31 mouse cellular contexts compared by ENCODE assay signal in genomic region chr16:93516793-93517192, GRCm38 (mm10).
A peak's percentile ranks its signal among the peaks of the same experiment; 100 is the strongest.
DNase-seq lines count a peak whose midpoint lies in the region; ATAC-seq and TF ChIP-seq lines count a peak whose summit lies in the region.
"Had no signal": no experiment of that assay in that cellular context is flagged by ENCODE, and none has a peak within 500 bp of the region (broad histone marks: within the 10 kb centered on the region; RNA-seq: fewer than 3 reads in every experiment).

No protein-coding gene starts in this region.

- no peak for TF ChIP-seq CTCF in heart, postnatal 0 days (IDR thresholded peaks at IDR 0.05; ENCODE audit: low read depth)
- no peak for TF ChIP-seq CTCF in C2C12 (IDR thresholded peaks at IDR 0.05; ENCODE audit: control insufficient read depth, insufficient read depth, insufficient read length)

- peak; percentile 7 for DNase-seq in heart, postnatal 0 days (ENCODE audit: low spot score)
- DNase-seq in heart, adult 9 months (ENCODE audit: low spot score in 2 of 2): no peak
- DNase-seq in T-cell, adult 2 months (ENCODE audit: low spot score): peak; percentile 9
- DNase-seq in kidney, postnatal 36 days: no peak
- DNase-seq in urinary bladder, adult 18-20 months (ENCODE audit: low spot score in 2 of 2): no peak
- DNase-seq in gastrocnemius, postnatal 4 days (ENCODE audit: low spot score in 2 of 2): no peak
- DNase-seq: adrenal gland, postnatal 10 days; B cell, adult 2 months; cerebellum, adult 8-10 months; cerebellum, postnatal 36 days; forebrain, postnatal 0 days; gastrocnemius, postnatal 10 days; heart, adult 11 months; heart, postnatal 10 days; kidney, adult 8-10 months; layer of hippocampus, adult 9-11 months; liver; lung, adult 2 months; right cerebral cortex, postnatal 25 days; thymus, postnatal 14 days had no signal

- TF ChIP-seq POLR2A in myocyte (IDR thresholded peaks at IDR 0.05; ENCODE audit: insufficient read length, low read depth): no peak

- H3K79me2 ChIP-seq in C2C12 (ENCODE audit: control insufficient read depth, insufficient read depth): no peaks in the 10 kb centered on the region
- no peaks in the 10 kb centered on the region for H3K79me2 ChIP-seq in myocyte (ENCODE audit: control insufficient read depth, insufficient read depth)

- no peak for ATAC-seq in heart, postnatal 0 days (ENCODE audit: insufficient read depth, low read depth)
- ATAC-seq: forebrain, postnatal 0 days; hindbrain, embryonic 16.5 days; intestine, embryonic 16.5 days had no signal

- H3K4me3 ChIP-seq in heart, postnatal 0 days (ENCODE audit: low read depth, low read length): no peak overlapping the region
- H3K4me3 ChIP-seq in C2C12 (ENCODE audit: insufficient read depth, poor library complexity, severe bottlenecking) (no peak overlapping the region), myocyte (no peak overlapping the region)
- H3K4me3 ChIP-seq: embryonic facial prominence, embryonic 13.5 days; forebrain, embryonic 12.5 days; heart, embryonic 12.5 days; midbrain, embryonic 12.5 days; stomach, embryonic 15.5 days had no signal

- no peak overlapping the region for H3K4me2 ChIP-seq in heart, postnatal 0 days (ENCODE audit: low read depth, low read length)
- peak overlapping the region; percentile 72 for H3K4me2 ChIP-seq in myocyte (ENCODE audit: low read depth)
- H3K4me2 ChIP-seq: embryonic facial prominence, embryonic 13.5 days; forebrain, embryonic 12.5 days; heart, embryonic 12.5 days; midbrain, embryonic 12.5 days; stomach, embryonic 15.5 days had no signal

- 41% methylated on average over 5 of the region's 5 CpGs for WGBS in heart, postnatal 0 days

- 0 out of 2 replicates have a peak, but pooled peaks cover 4% of the 10 kb centered on the region for H3K27me3 ChIP-seq in heart, postnatal 0 days (ENCODE audit: control insufficient read depth, insufficient read depth, low read length)
- no peaks in the 10 kb centered on the region for H3K27me3 ChIP-seq in C2C12 (ENCODE audit: control insufficient read depth, insufficient read depth, insufficient read length)
- H3K27me3 ChIP-seq in myocyte (ENCODE audit: control insufficient read depth, insufficient read depth, insufficient read length): no peaks in the 10 kb centered on the region
- H3K27me3 ChIP-seq: embryonic facial prominence, embryonic 13.5 days; forebrain, embryonic 12.5 days; heart, embryonic 12.5 days; midbrain, embryonic 12.5 days; stomach, embryonic 15.5 days had no signal

- H3K36me3 ChIP-seq in heart, postnatal 0 days (replicated peaks; ENCODE audit: control insufficient read depth, insufficient read depth, low read length): no peaks in the 10 kb centered on the region
- no peaks in the 10 kb centered on the region for H3K36me3 ChIP-seq in C2C12 (ENCODE audit: control insufficient read depth, insufficient read depth)
- no peaks in the 10 kb centered on the region for H3K36me3 ChIP-seq in myocyte (ENCODE audit: control insufficient read depth, insufficient read depth)
- H3K36me3 ChIP-seq: embryonic facial prominence, embryonic 13.5 days; forebrain, embryonic 12.5 days; heart, embryonic 12.5 days; midbrain, embryonic 12.5 days; stomach, embryonic 15.5 days had no signal

- no peak overlapping the region for H3K9ac ChIP-seq in heart, postnatal 0 days (replicated peaks; ENCODE audit: low read depth, low read length)
- H3K9ac ChIP-seq: embryonic facial prominence, embryonic 13.5 days; forebrain, embryonic 12.5 days; forebrain, postnatal 0 days; heart, embryonic 12.5 days; liver, embryonic 14.5 days; midbrain, embryonic 12.5 days; stomach, embryonic 15.5 days had no signal

- no peaks in the 10 kb centered on the region for H3K9me3 ChIP-seq in heart, postnatal 0 days (replicated peaks; ENCODE audit: control insufficient read depth, low read length)
- H3K9me3 ChIP-seq: embryonic facial prominence, embryonic 13.5 days; forebrain, embryonic 12.5 days; heart, embryonic 12.5 days; midbrain, embryonic 12.5 days; stomach, embryonic 15.5 days had no signal

- no peaks in the 10 kb centered on the region for H3K79me3 ChIP-seq in C2C12 (ENCODE audit: low read depth)

- H3K4me1 ChIP-seq in heart, postnatal 0 days (ENCODE audit: control insufficient read depth, insufficient read depth): no peaks in the 10 kb centered on the region
- H3K4me1 ChIP-seq: forebrain, embryonic 12.5 days; midbrain, embryonic 12.5 days; stomach, embryonic 15.5 days had no signal

- no peak overlapping the region for H3ac ChIP-seq in C2C12 (ENCODE audit: control insufficient read depth, insufficient read length, low read depth)
- H3ac ChIP-seq in myocyte (ENCODE audit: control insufficient read depth, insufficient read length): no peak overlapping the region

- no peak for TF ChIP-seq EP300 in heart, postnatal 0 days (IDR thresholded peaks at IDR 0.05; ENCODE audit: low read depth)

- no peak overlapping the region for H3K27ac ChIP-seq in heart, postnatal 0 days (ENCODE audit: low read depth)
- H3K27ac ChIP-seq: embryonic facial prominence, embryonic 13.5 days; forebrain, embryonic 12.5 days; kidney, postnatal 0 days; liver, embryonic 14.5 days; midbrain, embryonic 12.5 days; stomach, embryonic 15.5 days had no signal

TF ChIP-seq in C2C12, 6 proteins besides CTCF, POLR2A, EP300 and RAD21:
- TF ChIP-seq USF1 (IDR thresholded peaks at IDR 0.05; ENCODE audit: low read depth) (no peak), CEBPB (IDR thresholded peaks at IDR 0.05; ENCODE audit: low read depth) (peak; percentile 6), MYOD1 (IDR thresholded peaks at IDR 0.05; ENCODE audit: control insufficient read depth, insufficient read length, low read depth) (peak; percentile 57)

TF ChIP-seq in myocyte, 11 proteins besides CTCF, POLR2A, EP300 and RAD21:
- TF ChIP-seq CEBPB (IDR thresholded peaks at IDR 0.05; ENCODE audit: insufficient read depth, poor library complexity, severe bottlenecking) (0 out of 2 replicates have a peak, but pooled peaks have one; percentile 35), MYOD1 (IDR thresholded peaks at IDR 0.05; ENCODE audit: control insufficient read depth in 1 of 3, insufficient read length in 2 of 3, low read depth in 2 of 3) (peak in 1 of 3 experiments; percentile 38), POLR2AphosphoS2 (IDR thresholded peaks at IDR 0.05; ENCODE audit: insufficient read length, low read depth) (no peak)

Comparison
In these comparisons a context has a peak if more than half of its experiments do, and no peak if none do; other contexts are left out.
1. DNase-seq: peak in heart, postnatal 0 days (single experiment) and T-cell, adult 2 months (single experiment); none in heart, adult 9 months (0 of 2), kidney, postnatal 36 days (0 of 2), urinary bladder, adult 18-20 months (0 of 2) and gastrocnemius, postnatal 4 days (0 of 2).